Mouse (Mus musculus) liver, adult 2 months (tissue): Measurements from ENCODE around the gene Mpv17l2.

Experiments
- CTCF ChIP-seq: fragments of 200-500 bp; IDR thresholded peaks from 2 replicates; pipeline ENCODE4 v1.5.1; 2011; ENCODE audit warnings: low read depth, low read length, control low read depth
- POLR2A ChIP-seq: fragments of 200-500 bp; IDR thresholded peaks from 2 replicates; pipeline ENCODE4 v1.6.1; 2011; ENCODE audit warnings: low read length, control low read depth; ENCODE audit not compliant: insufficient read depth; ENCODE audit errors: extremely low read depth

- TF ChIP-seq CTCF (no peak), POLR2A (no peak)
These were observed 27.4 kb upstream of the Mpv17l2 start for GRCm38 (mm10) chr8:70787941-70788667.
